Comparison of ENCODE assay signal across 14 mouse cellular contexts in the genomic region with DNA sequence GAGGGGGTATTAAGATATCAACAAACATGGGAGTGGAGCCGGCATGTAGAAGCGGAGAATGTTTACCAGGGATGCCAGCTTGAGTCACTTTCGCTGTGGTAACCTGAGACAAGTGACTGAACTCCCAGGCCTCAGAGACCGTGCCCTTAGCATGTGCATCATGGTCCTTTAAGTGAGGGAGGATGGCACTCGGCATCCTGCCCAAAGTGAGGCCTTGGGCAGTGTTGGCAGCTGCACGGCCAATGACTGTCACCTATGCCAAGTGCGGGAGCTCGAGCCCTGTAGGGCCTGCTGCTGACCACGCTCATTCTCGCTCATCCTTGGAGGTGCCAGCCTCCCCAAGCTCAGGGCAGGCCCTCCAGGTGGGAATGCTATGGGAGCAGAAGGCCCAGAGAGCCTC. TPM values are rescaled to one million over a fixed set of nuclear protein-coding genes. Genes with fewer than 3 reads are reported as not detected.
DNase-seq lines count a peak whose midpoint lies in the region; ATAC-seq lines count a peak whose summit lies in the region.
"Had no signal": no experiment of that assay in that cellular context is flagged by ENCODE, and none has a peak within 500 bp of the region (broad histone marks: within the 10 kb centered on the region; RNA-seq: fewer than 3 reads in every experiment).

No protein-coding gene starts in this region.

- no peaks in the 10 kb centered on the region for H3K27me3 ChIP-seq in heart, embryonic 16.5 days (ENCODE audit: control insufficient read depth, insufficient read depth, low read length)
- no peaks in the 10 kb centered on the region for H3K27me3 ChIP-seq in heart, embryonic 11.5 days (ENCODE audit: control insufficient read depth, insufficient read depth, low read length)
- no peaks in the 10 kb centered on the region for H3K27me3 ChIP-seq in neural tube, embryonic 14.5 days (ENCODE audit: control insufficient read depth, insufficient read depth, low read length)
- H3K27me3 ChIP-seq in neural tube, embryonic 15.5 days (replicated peaks) = no peaks in the 10 kb centered on the region
- H3K27me3 ChIP-seq in stomach, embryonic 16.5 days (ENCODE audit: control insufficient read depth, insufficient read depth, low read length) = no peaks in the 10 kb centered on the region
- H3K27me3 ChIP-seq: embryonic facial prominence, embryonic 15.5 days; hindbrain, embryonic 12.5 days; intestine, embryonic 15.5 days; liver, embryonic 15.5 days; megakaryocyte, embryonic 14.5 days had no signal

- no peak overlapping the region for H3K27ac ChIP-seq in heart, embryonic 16.5 days (ENCODE audit: low read length)
- no peak overlapping the region for H3K27ac ChIP-seq in heart, embryonic 11.5 days (ENCODE audit: low read depth, low read length)
- H3K27ac ChIP-seq in neural tube, embryonic 14.5 days (ENCODE audit: low read depth, low read length) = no peak overlapping the region
- H3K27ac ChIP-seq in neural tube, embryonic 15.5 days (replicated peaks) = no peak overlapping the region
- no peak overlapping the region for H3K27ac ChIP-seq in stomach, embryonic 16.5 days (ENCODE audit: low read length)
- H3K27ac ChIP-seq: embryonic facial prominence, embryonic 15.5 days; heart, adult 2 months; hindbrain, embryonic 12.5 days; intestine, embryonic 15.5 days; layer of hippocampus, adult 2 months; liver, embryonic 15.5 days had no signal

- peak; percentile 68 for DNase-seq in adrenal gland, postnatal 25 days
- no peak for DNase-seq in T-cell, adult 2 months (ENCODE audit: low spot score)

- H3K4me1 ChIP-seq in heart, embryonic 16.5 days (ENCODE audit: control insufficient read depth, insufficient read depth, low read length) = no peaks in the 10 kb centered on the region
- H3K4me1 ChIP-seq in heart, embryonic 11.5 days (ENCODE audit: control insufficient read depth, insufficient read depth, low read length) = no peaks in the 10 kb centered on the region
- no peaks in the 10 kb centered on the region for H3K4me1 ChIP-seq in neural tube, embryonic 14.5 days (ENCODE audit: control insufficient read depth, insufficient read depth, low read length)
- no peaks in the 10 kb centered on the region for H3K4me1 ChIP-seq in neural tube, embryonic 15.5 days
- H3K4me1 ChIP-seq in stomach, embryonic 16.5 days (ENCODE audit: control insufficient read depth, insufficient read depth, low read length) = no peaks in the 10 kb centered on the region
- H3K4me1 ChIP-seq: embryonic facial prominence, embryonic 15.5 days; hindbrain, embryonic 12.5 days; intestine, embryonic 15.5 days; liver, embryonic 15.5 days; megakaryocyte, embryonic 14.5 days had no signal

- ATAC-seq in heart, embryonic 16.5 days (replicated peaks; ENCODE audit: extremely low read depth, insufficient read depth, low FRiP score) = 0 out of 2 replicates have a peak, but pooled peaks have one; percentile 16
- no peak for ATAC-seq in heart, embryonic 11.5 days (replicated peaks; ENCODE audit: insufficient number of reproducible peaks, low FRiP score, low TSS enrichment)
- ATAC-seq in neural tube, embryonic 14.5 days (ENCODE audit: low read depth) = 0 out of 2 replicates have a peak, but pooled peaks have one; percentile 12
- ATAC-seq in neural tube, embryonic 15.5 days (ENCODE audit: low FRiP score) = no peak
- ATAC-seq in stomach, embryonic 16.5 days (ENCODE audit: insufficient read depth, low FRiP score) = 0 out of 2 replicates have a peak, but pooled peaks have one; percentile 23
- ATAC-seq: intestine, embryonic 15.5 days had no signal

- no peak overlapping the region for H3K4me3 ChIP-seq in heart, embryonic 16.5 days (ENCODE audit: low read length)
- H3K4me3 ChIP-seq in heart, embryonic 11.5 days (ENCODE audit: low read depth, low read length) = no peak overlapping the region
- H3K4me3 ChIP-seq in neural tube, embryonic 14.5 days (ENCODE audit: low read depth, low read length) = no peak overlapping the region
- H3K4me3 ChIP-seq in neural tube, embryonic 15.5 days (replicated peaks) = no peak overlapping the region
- H3K4me3 ChIP-seq in stomach, embryonic 16.5 days (replicated peaks; ENCODE audit: low read length) = no peak overlapping the region
- H3K4me3 ChIP-seq: embryonic facial prominence, embryonic 15.5 days; heart, adult 2 months; hindbrain, embryonic 12.5 days; intestine, embryonic 15.5 days; layer of hippocampus, adult 2 months; liver, embryonic 15.5 days; megakaryocyte, embryonic 14.5 days had no signal

- H3K9me3 ChIP-seq in heart, embryonic 16.5 days (replicated peaks; ENCODE audit: control insufficient read depth, low read length) = no peaks in the 10 kb centered on the region
- no peaks in the 10 kb centered on the region for H3K9me3 ChIP-seq in heart, embryonic 11.5 days (replicated peaks; ENCODE audit: control insufficient read depth, low read length)
- no peaks in the 10 kb centered on the region for H3K9me3 ChIP-seq in neural tube, embryonic 14.5 days (ENCODE audit: control insufficient read depth, low read length)
- no peaks in the 10 kb centered on the region for H3K9me3 ChIP-seq in neural tube, embryonic 15.5 days (replicated peaks)
- H3K9me3 ChIP-seq in stomach, embryonic 16.5 days (replicated peaks; ENCODE audit: control insufficient read depth, low read length) = no peaks in the 10 kb centered on the region
- H3K9me3 ChIP-seq: embryonic facial prominence, embryonic 15.5 days; hindbrain, embryonic 12.5 days; intestine, embryonic 15.5 days; liver, embryonic 15.5 days; megakaryocyte, embryonic 14.5 days had no signal

- no peak overlapping the region for H3K9ac ChIP-seq in heart, embryonic 16.5 days (ENCODE audit: low read length)
- no peak overlapping the region for H3K9ac ChIP-seq in heart, embryonic 11.5 days (ENCODE audit: low read depth, low read length)
- H3K9ac ChIP-seq in neural tube, embryonic 14.5 days (replicated peaks; ENCODE audit: low read depth, low read length) = no peak overlapping the region
- H3K9ac ChIP-seq in neural tube, embryonic 15.5 days (replicated peaks) = no peak overlapping the region
- H3K9ac ChIP-seq in stomach, embryonic 16.5 days (ENCODE audit: low read length) = no peak overlapping the region
- H3K9ac ChIP-seq: embryonic facial prominence, embryonic 15.5 days; hindbrain, embryonic 12.5 days; intestine, embryonic 15.5 days; liver, embryonic 15.5 days had no signal

- H3K36me3 ChIP-seq in heart, embryonic 16.5 days (ENCODE audit: control insufficient read depth, insufficient read depth) = peaks cover 13% of the 10 kb centered on the region
- H3K36me3 ChIP-seq in heart, embryonic 11.5 days (ENCODE audit: control insufficient read depth, insufficient read depth, low read length) = peaks cover 2% of the 10 kb centered on the region; the same call in 1 of the 2 replicates
- H3K36me3 ChIP-seq in neural tube, embryonic 14.5 days (ENCODE audit: control insufficient read depth, insufficient read depth, low read length) = peaks cover 41% of the 10 kb centered on the region
- peaks cover 84% of the 10 kb centered on the region for H3K36me3 ChIP-seq in neural tube, embryonic 15.5 days
- H3K36me3 ChIP-seq in stomach, embryonic 16.5 days (ENCODE audit: control insufficient read depth, insufficient read depth, low read length) = peaks cover 8% of the 10 kb centered on the region; the same call in 1 of the 2 replicates

- H3K4me2 ChIP-seq in heart, embryonic 16.5 days (ENCODE audit: low read depth, low read length) = no peak overlapping the region
- H3K4me2 ChIP-seq in heart, embryonic 11.5 days = no peak overlapping the region
- no peak overlapping the region for H3K4me2 ChIP-seq in neural tube, embryonic 14.5 days (ENCODE audit: low read depth, low read length)
- H3K4me2 ChIP-seq in neural tube, embryonic 15.5 days = no peak overlapping the region
- no peak overlapping the region for H3K4me2 ChIP-seq in stomach, embryonic 16.5 days (ENCODE audit: low read depth, low read length)
- H3K4me2 ChIP-seq: embryonic facial prominence, embryonic 15.5 days; hindbrain, embryonic 12.5 days; intestine, embryonic 15.5 days; liver, embryonic 15.5 days had no signal

- WGBS in heart, embryonic 16.5 days = 87% methylated on average over 10 of the region's 10 CpGs
- WGBS in heart, embryonic 11.5 days (ENCODE audit: insufficient replicate concordance) = 88% methylated on average over 10 of the region's 10 CpGs
- 94% methylated on average over 10 of the region's 10 CpGs for WGBS in neural tube, embryonic 14.5 days
- 90% methylated on average over 10 of the region's 10 CpGs for WGBS in neural tube, embryonic 15.5 days
- 86% methylated on average over 10 of the region's 10 CpGs for WGBS in stomach, embryonic 16.5 days

RNA-seq across cellular contexts. Expression of a gene that starts 48.1 kb away (rescaled TPM):
- 7.5 and 8.3 TPM in 2 replicates for polyA plus RNA-seq in heart, embryonic 16.5 days (2015; fragmentation: Nextera tagmentation; extraction: Ambion mirVana)
- polyA plus RNA-seq in heart, embryonic 11.5 days (2014; fragmentation: Nextera tagmentation; extraction: Ambion mirVana) = 3.8 and 5.7 TPM in 2 replicates
- polyA plus RNA-seq in neural tube, embryonic 14.5 days (2014; fragmentation: Nextera tagmentation; extraction: Ambion mirVana) = 21.4 and 22.1 TPM in 2 replicates
- polyA plus RNA-seq in neural tube, embryonic 15.5 days (2015; fragmentation: Nextera tagmentation; extraction: Ambion mirVana) = 13.2 and 15.5 TPM in 2 replicates
- total RNA-seq in adrenal gland, postnatal 25 days (2021) = 53.1 and 72.2 TPM in 2 replicates
- 6.6 and 6.9 TPM in 2 replicates for polyA plus RNA-seq in stomach, embryonic 16.5 days (2015; fragmentation: Nextera tagmentation; extraction: Ambion mirVana)

Comparison
In these comparisons a context has a peak if more than half of its experiments do, and no peak if none do; other contexts are left out.
1. ATAC-seq: peak in heart, embryonic 16.5 days (single experiment), neural tube, embryonic 14.5 days (single experiment) and stomach, embryonic 16.5 days (single experiment); none in heart, embryonic 11.5 days (single experiment) and neural tube, embryonic 15.5 days (single experiment).